Mouse (Mus musculus) layer of hippocampus, adult 9-11 months (tissue): ENCODE measurements around the gene Sesn3.
"Not testable (repeated sequence)": the region's sequence is repeated elsewhere in the genome, so short reads cannot be mapped to it uniquely, and the experiment has no call there.

ENCODE experiments used
- DNase-seq: peaks from one replicate; pipeline ENCODE4 v3.0.0; 2022

Gene Sesn3

GRCm38 (mm10) chr9:14285036-14285435 is 10.2 kb downstream of the Sesn3 start:
- no peak for DNase-seq

GRCm38 (mm10) chr9:14287234-14287633 is 12.4 kb downstream of the Sesn3 start:
- no peak for DNase-seq

- DNase-seq = no peak
These were observed 13.6 kb downstream of the Sesn3 start for GRCm38 (mm10) chr9:14288500-14288899.

- no peak for DNase-seq
These were observed 19.0 kb downstream of the Sesn3 start for GRCm38 (mm10) chr9:14293866-14294265.

GRCm38 (mm10) chr9:14295680-14296440 is 21.0 kb downstream of the Sesn3 start:
- DNase-seq = no peak

GRCm38 (mm10) chr9:14297204-14297603 is 22.3 kb downstream of the Sesn3 start:
- no peak for DNase-seq

- no peak for DNase-seq
These were observed 25.0 kb downstream of the Sesn3 start for GRCm38 (mm10) chr9:14299819-14300218.

GRCm38 (mm10) chr9:14300795-14301194 is 25.9 kb downstream of the Sesn3 start:
- DNase-seq = no peak

GRCm38 (mm10) chr9:14304262-14304968 is 29.5 kb downstream of the Sesn3 start:
- no peak for DNase-seq

- DNase-seq = no peak
These were observed 32.5 kb downstream of the Sesn3 start for GRCm38 (mm10) chr9:14307341-14307740.

- DNase-seq = no peak
These were observed 39.1 kb downstream of the Sesn3 start for GRCm38 (mm10) chr9:14313968-14314367.

- no peak for DNase-seq
These were observed 39.6 kb downstream of the Sesn3 start for GRCm38 (mm10) chr9:14314477-14314876.

- DNase-seq = no peak
These were observed 41.8 kb downstream of the Sesn3 start for GRCm38 (mm10) chr9:14316618-14317017.

GRCm38 (mm10) chr9:14335829-14336228 is 61.0 kb downstream of the Sesn3 start:
- no peak for DNase-seq

GRCm38 (mm10) chr9:14336901-14337300 is 62.0 kb downstream of the Sesn3 start:
- DNase-seq = no peak

- DNase-seq = no peak
These were observed 63.8 kb downstream of the Sesn3 start for GRCm38 (mm10) chr9:14338701-14339100.

GRCm38 (mm10) chr9:14342041-14342668 is 67.3 kb downstream of the Sesn3 start:
- DNase-seq = peak; percentile 53

GRCm38 (mm10) chr9:14345866-14346265 is 71.0 kb downstream of the Sesn3 start:
- not testable (repeated sequence) for DNase-seq

GRCm38 (mm10) chr9:14348416-14348815 is 73.5 kb downstream of the Sesn3 start:
- DNase-seq = no peak

GRCm38 (mm10) chr9:14349380-14349779 is 74.5 kb downstream of the Sesn3 start:
- no peak for DNase-seq

GRCm38 (mm10) chr9:14350787-14351186 is 75.9 kb downstream of the Sesn3 start:
- no peak for DNase-seq

GRCm38 (mm10) chr9:14352337-14352736 is 77.5 kb downstream of the Sesn3 start:
- DNase-seq = no peak

- no peak for DNase-seq
These were observed 80.0 kb downstream of the Sesn3 start for GRCm38 (mm10) chr9:14354852-14355251.

GRCm38 (mm10) chr9:14357033-14357432 is 82.2 kb downstream of the Sesn3 start:
- DNase-seq = no peak
